Mouse (Mus musculus) stomach, embryonic 15.5 days (tissue): ENCODE measurements at regions not wholly inside any gene's neighbourhood (a gene's known extent, or its start where the extent isn't known, plus 50 kb on each side); places are given as distances from the start of the nearest gene placed in this dataset.

Experiments
- ATAC-seq: fragments of 200-750 bp; cut with Nextera tagmentation; 2 replicates; pipeline ENCODE4 v1.8.0; 2017; ENCODE audit warnings: low read depth, moderate number of reproducible peaks, moderate TSS enrichment; ENCODE audit not compliant: insufficient read depth, low FRiP score
- H3K27ac ChIP-seq: fragments of 300-500 bp; sonication (generic); 2 replicates; pipeline ENCODE4 v1.5.1; 2015; ENCODE audit warnings: mild to moderate bottlenecking, inconsistent platforms
- H3K27me3 ChIP-seq: fragments of 300-500 bp; sonication (generic); replicated peaks from 2 replicates; pipeline ENCODE4 v1.6.1; 2015; ENCODE audit warnings: inconsistent platforms
- H3K36me3 ChIP-seq: fragments of 300-500 bp; sonication (generic); 2 replicates; pipeline ENCODE4 v1.6.1; 2015; ENCODE audit warnings: inconsistent platforms
- H3K4me1 ChIP-seq: fragments of 300-500 bp; sonication (generic); 2 replicates; pipeline ENCODE4 v1.6.1; 2015; ENCODE audit warnings: inconsistent platforms
- H3K4me2 ChIP-seq: fragments of 300-500 bp; sonication (generic); 2 replicates; pipeline ENCODE4 v1.6.1; 2015; ENCODE audit warnings: mild to moderate bottlenecking, inconsistent platforms
- H3K4me3 ChIP-seq: fragments of 300-500 bp; sonication (generic); replicated peaks from 2 replicates; pipeline ENCODE4 v1.5.1; 2015; ENCODE audit warnings: inconsistent platforms
- H3K9ac ChIP-seq: fragments of 300-500 bp; sonication (generic); 2 replicates; pipeline ENCODE4 v1.6.1; 2015; ENCODE audit warnings: inconsistent platforms
- H3K9me3 ChIP-seq: fragments of 300-500 bp; sonication (generic); 2 replicates; pipeline ENCODE4 v1.6.1; 2016; ENCODE audit warnings: inconsistent platforms
- WGBS: fragments of 180-500 bp; shearing (Covaris S2); methylation state at CpG from one replicate; pipeline ENCODE4 v1.1.7; 2015; 5-methylcytosine and 5-hydroxymethylcytosine counted together

GRCm38 (mm10) chr2:105552092-105552491 is 116.6 kb upstream of the Pax6 start:
- H3K4me2 ChIP-seq = no peak overlapping the region
- H3K4me1 ChIP-seq = no peaks in the 10 kb centered on the region
- no peak overlapping the region for H3K4me3 ChIP-seq
- no peaks in the 10 kb centered on the region for H3K9me3 ChIP-seq
- 30% methylated on average over 2 of the region's 2 CpGs for WGBS
- no peak overlapping the region for H3K27ac ChIP-seq
- H3K27me3 ChIP-seq = no peaks in the 10 kb centered on the region
- no peak overlapping the region for H3K9ac ChIP-seq
- H3K36me3 ChIP-seq = no peaks in the 10 kb centered on the region
- ATAC-seq = no peak

GRCm38 (mm10) chr2:105586782-105587181 is 81.9 kb upstream of the Pax6 start:
- H3K27me3 ChIP-seq = no peaks in the 10 kb centered on the region
- no peak for ATAC-seq
- no peak overlapping the region for H3K4me2 ChIP-seq
- H3K4me3 ChIP-seq = no peak overlapping the region
- no peaks in the 10 kb centered on the region for H3K36me3 ChIP-seq
- H3K4me1 ChIP-seq = no peaks in the 10 kb centered on the region
- H3K27ac ChIP-seq = no peak overlapping the region
- 32% methylated on average over 2 of the region's 2 CpGs for WGBS
- no peak overlapping the region for H3K9ac ChIP-seq
- H3K9me3 ChIP-seq = no peaks in the 10 kb centered on the region

GRCm38 (mm10) chr2:105594131-105594530 is 74.6 kb upstream of the Pax6 start:
- Histone ChIP-seq H3K27me3 (no peaks in the 10 kb centered on the region), H3K4me1 (no peaks in the 10 kb centered on the region), H3K36me3 (no peaks in the 10 kb centered on the region), H3K4me2 (no peak overlapping the region), H3K9ac (no peak overlapping the region), H3K9me3 (no peaks in the 10 kb centered on the region), H3K4me3 (no peak overlapping the region), H3K27ac (no peak overlapping the region)
- WGBS = 86% methylated on average over 2 of the region's 2 CpGs
- ATAC-seq = no peak

GRCm38 (mm10) chr2:105604553-105605116 is 64.1 kb upstream of the Pax6 start:
- 41% methylated on average over 11 of the region's 11 CpGs for WGBS
- no peak for ATAC-seq
- H3K4me1 ChIP-seq = no peaks in the 10 kb centered on the region

GRCm38 (mm10) chr2:105607969-105608538 is 60.6 kb upstream of the Pax6 start:
- Histone ChIP-seq H3K4me3 (no peak overlapping the region), H3K9me3 (no peaks in the 10 kb centered on the region), H3K9ac (no peak overlapping the region), H3K27me3 (peaks cover 5% of the 10 kb centered on the region; the same call in 1 of the 2 replicates), H3K36me3 (no peaks in the 10 kb centered on the region), H3K4me2 (no peak overlapping the region), H3K27ac (no peak overlapping the region), H3K4me1 (peaks cover 6% of the 10 kb centered on the region; the same call in 1 of the 2 replicates)
- 57% methylated on average over 8 of the region's 8 CpGs for WGBS
- ATAC-seq = no peak

More at GRCm38 (mm10) chr2:105604553-105605116, 64.1 kb upstream of the Pax6 start:
- Histone ChIP-seq H3K27me3 (peaks cover 5% of the 10 kb centered on the region; the same call in 1 of the 2 replicates), H3K27ac (no peak overlapping the region), H3K9me3 (no peaks in the 10 kb centered on the region), H3K4me3 (no peak overlapping the region), H3K4me2 (no peak overlapping the region), H3K36me3 (no peaks in the 10 kb centered on the region), H3K9ac (no peak overlapping the region)

GRCm38 (mm10) chr2:105608756-105609155 is 59.9 kb upstream of the Pax6 start:
- H3K4me1 ChIP-seq = peaks cover 6% of the 10 kb centered on the region; the same call in 1 of the 2 replicates
- no peaks in the 10 kb centered on the region for H3K9me3 ChIP-seq
- H3K27ac ChIP-seq = no peak overlapping the region
- peaks cover 5% of the 10 kb centered on the region; the same call in 1 of the 2 replicates for H3K27me3 ChIP-seq
- H3K4me3 ChIP-seq = no peak overlapping the region
- H3K9ac ChIP-seq = no peak overlapping the region
- WGBS = 54% methylated on average over 7 of the region's 7 CpGs
- ATAC-seq = no peak
- no peak overlapping the region for H3K4me2 ChIP-seq
- H3K36me3 ChIP-seq = no peaks in the 10 kb centered on the region

- no peak overlapping the region for H3K27ac ChIP-seq
- H3K9me3 ChIP-seq = no peaks in the 10 kb centered on the region
- H3K36me3 ChIP-seq = no peaks in the 10 kb centered on the region
- no peak for ATAC-seq
- no peak overlapping the region for H3K4me2 ChIP-seq
- 65% methylated on average over 5 of the region's 5 CpGs for WGBS
- H3K27me3 ChIP-seq = peaks cover 3% of the 10 kb centered on the region; the same call in 1 of the 2 replicates
- H3K9ac ChIP-seq = no peak overlapping the region
- H3K4me3 ChIP-seq = no peak overlapping the region
- peaks cover 6% of the 10 kb centered on the region; the same call in 1 of the 2 replicates for H3K4me1 ChIP-seq
Measured at GRCm38 (mm10) chr2:105611014-105611413, 57.7 kb upstream of the Pax6 start.

- Histone ChIP-seq H3K9ac (no peak overlapping the region), H3K36me3 (no peaks in the 10 kb centered on the region), H3K27me3 (no peaks in the 10 kb centered on the region; the same call in 1 of the 2 replicates), H3K4me2 (no peak overlapping the region), H3K27ac (no peak overlapping the region), H3K4me3 (no peak overlapping the region), H3K4me1 (peaks cover 6% of the 10 kb centered on the region; the same call in 1 of the 2 replicates), H3K9me3 (no peaks in the 10 kb centered on the region)
- 31% methylated on average over 4 of the region's 4 CpGs for WGBS
- ATAC-seq = no peak
Measured at GRCm38 (mm10) chr2:105611651-105612050, 57.0 kb upstream of the Pax6 start.

- no peak overlapping the region for H3K9ac ChIP-seq
- H3K4me1 ChIP-seq = peaks cover 6% of the 10 kb centered on the region; the same call in 1 of the 2 replicates
- 0 out of 2 replicates have a peak overlapping the region, but pooled peaks have one; percentile 2 for H3K4me3 ChIP-seq
- H3K27me3 ChIP-seq = no peaks in the 10 kb centered on the region; the same call in 1 of the 2 replicates
- no peaks in the 10 kb centered on the region for H3K9me3 ChIP-seq
- 0 out of 2 replicates have a peak, but pooled peaks have one; percentile 27 for ATAC-seq
- H3K36me3 ChIP-seq = no peaks in the 10 kb centered on the region
- H3K4me2 ChIP-seq = peak overlapping the region; percentile 33; the same call in 1 of the 2 replicates
- 12% methylated on average over 21 of the region's 21 CpGs for WGBS
- no peak overlapping the region for H3K27ac ChIP-seq
Measured at GRCm38 (mm10) chr2:105612051-105612664, 56.5 kb upstream of the Pax6 start.

- Histone ChIP-seq H3K9me3 (no peaks in the 10 kb centered on the region), H3K4me1 (peaks cover 6% of the 10 kb centered on the region; the same call in 1 of the 2 replicates), H3K27me3 (no peaks in the 10 kb centered on the region; the same call in 1 of the 2 replicates), H3K4me3 (no peak overlapping the region), H3K27ac (no peak overlapping the region), H3K36me3 (no peaks in the 10 kb centered on the region), H3K4me2 (peak overlapping the region; percentile 33; the same call in 1 of the 2 replicates), H3K9ac (no peak overlapping the region)
- ATAC-seq = no peak
- WGBS = 46% methylated on average over 7 of the region's 7 CpGs
Measured at GRCm38 (mm10) chr2:105612706-105613105, 56.0 kb upstream of the Pax6 start.

GRCm38 (mm10) chr2:105613243-105613642 is 55.5 kb upstream of the Pax6 start:
- no peak overlapping the region for H3K9ac ChIP-seq
- WGBS = 72% methylated on average over 6 of the region's 6 CpGs
- no peak overlapping the region for H3K4me3 ChIP-seq
- H3K27ac ChIP-seq = no peak overlapping the region
- no peaks in the 10 kb centered on the region for H3K36me3 ChIP-seq
- no peaks in the 10 kb centered on the region; the same call in 1 of the 2 replicates for H3K27me3 ChIP-seq
- no peaks in the 10 kb centered on the region for H3K9me3 ChIP-seq
- no peak for ATAC-seq
- H3K4me1 ChIP-seq = peaks cover 6% of the 10 kb centered on the region; the same call in 1 of the 2 replicates
- H3K4me2 ChIP-seq = no peak overlapping the region
